Mouse (Mus musculus): ENCODE data around the gene Vcam1.

The Vcam1 gene

DNA sequence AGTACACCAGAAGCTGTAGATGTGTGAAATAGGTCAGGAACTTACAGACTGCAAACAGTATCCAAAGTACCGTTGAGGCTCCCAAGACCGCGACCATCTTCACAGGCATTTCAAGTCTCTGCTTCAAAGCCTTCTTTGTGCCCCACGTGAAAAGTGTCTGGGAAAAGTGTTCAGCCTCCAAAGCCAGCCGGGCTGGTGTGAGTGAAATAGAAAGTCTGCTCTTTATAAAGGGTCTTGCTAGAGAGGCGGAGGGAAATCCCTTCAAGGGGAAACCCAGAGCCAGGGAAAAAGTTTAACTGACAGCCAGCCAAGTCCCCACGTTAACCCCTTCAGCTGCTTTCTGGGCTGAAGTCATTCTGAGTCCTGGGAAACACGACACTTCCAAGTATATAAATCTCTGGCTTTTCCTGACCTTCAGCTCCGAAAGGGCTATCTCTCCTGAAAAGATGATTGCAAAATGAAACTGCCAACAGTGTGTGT is at the start of gene Vcam1:
Vcam1 (minus strand) TSS at position 430 of the 480 bp plus-strand sequence.
- no peak for DNase-seq (ENCODE audit: low read depth, low spot score)

DNA sequence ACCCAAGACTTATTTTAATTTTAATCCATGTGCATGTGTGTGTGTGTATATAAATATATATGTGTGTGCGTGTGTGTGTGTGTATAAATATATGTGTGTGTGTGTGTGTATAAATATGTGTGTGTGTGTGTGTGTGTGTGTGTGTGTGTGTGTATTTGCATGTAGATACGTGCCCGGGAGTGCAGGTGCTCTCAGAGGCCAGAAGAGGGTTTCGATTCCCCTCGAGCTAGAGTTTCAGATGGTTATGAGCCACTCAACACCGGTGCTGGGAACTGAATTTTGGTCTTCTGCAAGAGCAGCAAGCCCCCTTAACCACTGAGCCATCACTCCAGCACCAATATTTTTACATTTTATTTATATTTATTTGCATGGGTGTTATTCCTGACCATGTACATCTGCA is 45.6 kb upstream of the Vcam1 start:
- no peak for DNase-seq (ENCODE audit: low read depth, low spot score)

- no peak for DNase-seq (ENCODE audit: low read depth, low spot score)
Measured at GRCm38 (mm10) chr3:116171461-116171860, 42.0 kb upstream of the Vcam1 start.

DNA sequence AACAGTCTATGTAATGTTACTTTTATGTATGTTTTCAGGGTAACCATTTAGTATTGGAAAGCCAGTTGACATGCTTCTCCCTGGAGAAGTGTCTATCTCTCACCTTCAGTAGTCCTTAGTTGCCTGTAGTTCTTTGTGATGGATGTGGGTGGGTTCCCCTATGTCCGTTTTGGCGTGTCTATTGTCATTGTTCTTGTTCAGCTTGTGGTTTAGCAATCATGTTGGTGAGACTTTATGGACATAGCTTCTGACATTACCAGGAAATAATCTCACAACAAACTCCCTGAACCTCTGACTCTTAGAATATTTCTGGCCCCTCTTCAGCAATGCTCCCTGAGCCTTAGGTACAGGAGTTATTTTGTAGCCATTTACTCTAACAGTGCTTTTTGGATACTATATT is 38.6 kb upstream of the Vcam1 start:
- no peak for DNase-seq (ENCODE audit: low read depth, low spot score)

DNA sequence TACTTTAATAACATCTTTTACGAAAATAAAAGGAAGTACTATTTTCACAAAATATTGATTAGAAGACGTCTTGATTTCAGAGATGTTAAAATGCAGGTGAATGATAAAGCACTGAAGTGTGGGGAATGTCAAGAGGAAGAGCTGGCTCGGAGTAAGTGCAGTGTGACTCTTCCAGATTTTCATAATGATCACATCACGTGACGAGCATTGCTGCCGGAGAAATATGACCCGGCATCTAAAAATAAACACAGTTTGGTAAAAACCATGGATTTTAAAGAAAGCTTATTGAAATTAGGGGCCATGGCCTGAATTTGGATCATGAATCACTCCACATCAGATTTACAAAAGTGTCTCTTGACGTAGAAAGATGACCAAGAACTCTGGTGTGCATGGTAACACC is 36.8 kb upstream of the Vcam1 start:
- no peak for DNase-seq (ENCODE audit: low read depth, low spot score)

- DNase-seq (ENCODE audit: low read depth, low spot score) = no peak
Measured at GRCm38 (mm10) chr3:116165030-116165429, 35.5 kb upstream of the Vcam1 start.

GRCm38 (mm10) chr3:116163517-116163916 is 34.0 kb upstream of the Vcam1 start:
- DNase-seq (ENCODE audit: low read depth, low spot score) = no peak

DNA sequence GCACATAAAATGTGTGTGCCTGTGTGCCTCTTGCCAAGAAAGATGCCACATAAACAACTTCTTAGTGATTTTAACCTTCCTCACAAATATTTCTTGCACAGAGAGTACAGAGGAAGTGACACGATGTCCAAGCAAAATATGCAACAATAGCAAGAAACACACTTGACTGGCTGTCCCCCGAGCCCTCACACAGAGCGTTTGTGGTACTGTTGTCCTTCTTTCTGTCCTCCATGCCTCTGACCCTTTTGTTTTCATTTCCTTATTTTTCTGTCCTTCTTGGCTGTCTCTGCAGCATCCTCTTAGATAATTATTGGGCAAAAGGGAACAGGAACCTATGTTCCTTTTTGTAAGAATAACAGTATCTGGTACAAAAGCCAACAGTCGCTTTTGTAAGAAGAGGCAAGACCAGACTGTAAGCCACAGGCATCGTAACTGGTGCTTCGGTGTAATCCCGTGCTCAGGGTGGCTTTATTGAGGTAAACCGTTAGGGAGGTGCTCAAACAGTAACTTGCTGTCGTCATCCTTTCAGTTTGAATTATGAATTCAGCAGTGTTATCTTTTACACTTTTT is 32.7 kb upstream of the Vcam1 start:
- DNase-seq (ENCODE audit: low read depth, low spot score) = no peak

DNA sequence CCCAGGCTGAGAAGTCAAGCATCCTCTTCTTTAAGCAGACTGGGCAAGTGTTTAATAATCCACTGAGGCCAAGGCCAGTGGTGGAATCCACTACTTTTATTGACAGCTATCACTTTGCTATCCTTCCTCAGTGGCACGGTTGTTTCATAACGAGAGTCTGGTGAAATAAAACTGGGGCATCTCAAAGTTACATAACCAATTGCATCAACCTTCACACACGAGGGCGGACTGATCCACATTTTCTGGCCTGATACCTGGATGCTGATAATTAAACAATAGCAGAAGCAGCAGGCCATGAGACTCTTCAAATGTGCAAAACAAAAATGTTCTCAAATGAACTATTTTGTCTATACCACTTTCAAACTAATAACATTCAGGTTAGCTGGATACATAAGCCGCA is 29.9 kb upstream of the Vcam1 start:
- DNase-seq (ENCODE audit: low read depth, low spot score) = no peak

GRCm38 (mm10) chr3:116157447-116157990 is 28.0 kb upstream of the Vcam1 start:
- DNase-seq (ENCODE audit: low read depth, low spot score) = no peak

DNA sequence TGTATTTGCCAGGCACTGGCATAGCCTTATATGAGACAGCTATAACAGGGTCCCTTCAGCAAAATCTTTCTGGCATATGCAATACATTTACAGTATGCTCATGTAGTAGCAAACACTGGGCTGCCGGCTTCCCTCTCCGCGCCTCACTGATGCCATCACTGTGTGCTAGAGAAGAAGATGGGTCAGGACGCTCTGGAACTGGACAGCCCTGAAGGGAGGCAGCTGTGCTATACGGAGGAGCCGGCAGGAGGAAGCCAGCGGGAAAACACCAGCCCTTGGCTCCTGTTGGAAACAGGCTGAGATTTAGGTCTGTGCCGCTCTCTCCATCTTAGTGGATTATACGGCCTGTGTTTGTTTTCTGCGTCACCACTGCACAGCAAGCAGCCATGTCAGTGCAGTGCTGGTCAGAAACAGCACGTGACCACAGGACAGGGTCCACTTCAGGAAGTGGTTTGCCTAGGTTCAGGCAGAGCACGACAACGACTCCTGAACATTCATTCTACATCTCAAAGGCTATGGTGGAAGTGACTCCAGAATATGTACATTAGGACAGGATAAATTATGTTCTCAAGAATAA is 20.7 kb upstream of the Vcam1 start:
- DNase-seq (ENCODE audit: low read depth, low spot score) = no peak

- no peak for DNase-seq (ENCODE audit: low read depth, low spot score)
Measured at GRCm38 (mm10) chr3:116149096-116149495, 19.6 kb upstream of the Vcam1 start.

DNA sequence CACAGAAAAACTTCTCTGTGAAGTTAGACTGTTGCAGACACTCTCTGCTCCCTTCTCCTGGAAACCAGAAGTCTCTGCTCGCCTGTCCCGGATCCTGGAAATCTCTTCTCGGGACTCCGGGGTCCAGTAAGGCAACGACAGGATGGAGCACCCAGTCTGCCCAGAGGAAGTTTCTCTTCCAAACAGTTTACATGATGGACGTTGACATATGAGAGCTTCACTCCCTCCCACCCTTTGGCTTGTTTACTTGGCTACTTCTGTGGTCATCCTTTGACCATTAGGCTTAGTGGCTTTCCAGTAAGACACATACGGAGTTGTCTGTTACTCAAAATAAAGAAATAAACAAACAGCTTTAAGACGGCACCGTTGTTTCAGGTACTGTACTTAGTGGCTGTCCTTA is 19.2 kb upstream of the Vcam1 start:
- DNase-seq (ENCODE audit: low read depth, low spot score) = no peak

- no peak for DNase-seq (ENCODE audit: low read depth, low spot score)
Measured at GRCm38 (mm10) chr3:116141226-116141625, 11.7 kb upstream of the Vcam1 start.

DNA sequence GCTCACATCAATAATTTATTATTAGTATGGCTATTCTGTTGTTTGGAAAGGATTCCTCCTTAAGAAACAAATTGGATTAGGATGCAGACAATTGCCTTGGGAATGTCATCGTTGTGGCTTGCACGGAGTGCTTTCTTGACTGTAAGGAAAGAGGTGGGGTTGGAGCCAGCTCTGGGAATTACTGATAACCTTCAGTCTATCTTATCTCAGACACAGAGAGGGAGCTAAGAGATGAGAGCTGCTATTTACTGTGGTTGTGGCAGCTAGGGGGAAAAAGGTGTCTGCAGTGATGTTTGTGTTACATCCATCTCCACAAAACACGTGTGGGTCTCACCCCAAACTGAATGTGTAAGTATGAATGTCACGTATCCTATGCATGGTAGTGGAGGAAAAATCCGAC is 9.5 kb upstream of the Vcam1 start:
- no peak for DNase-seq (ENCODE audit: low read depth, low spot score)

DNA sequence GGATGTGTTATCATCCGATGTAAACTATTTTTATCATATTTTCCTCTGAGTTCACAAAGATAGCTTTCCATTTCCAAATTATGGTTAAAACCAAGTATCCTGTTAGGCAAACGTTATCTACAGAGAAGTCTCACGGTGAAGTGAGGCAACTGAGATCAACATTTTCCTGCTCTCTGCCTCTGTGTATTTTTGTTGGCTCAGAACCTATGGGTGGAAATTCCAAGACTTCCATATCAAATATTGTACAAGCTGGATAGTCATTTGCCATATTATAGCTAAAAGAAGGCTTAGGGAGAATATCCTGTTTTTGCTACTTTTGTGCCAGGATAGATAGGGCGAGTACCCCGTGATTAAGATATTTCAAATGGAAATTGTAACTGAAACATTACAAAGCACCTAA is 8.6 kb upstream of the Vcam1 start:
- DNase-seq (ENCODE audit: low read depth, low spot score) = no peak

DNA sequence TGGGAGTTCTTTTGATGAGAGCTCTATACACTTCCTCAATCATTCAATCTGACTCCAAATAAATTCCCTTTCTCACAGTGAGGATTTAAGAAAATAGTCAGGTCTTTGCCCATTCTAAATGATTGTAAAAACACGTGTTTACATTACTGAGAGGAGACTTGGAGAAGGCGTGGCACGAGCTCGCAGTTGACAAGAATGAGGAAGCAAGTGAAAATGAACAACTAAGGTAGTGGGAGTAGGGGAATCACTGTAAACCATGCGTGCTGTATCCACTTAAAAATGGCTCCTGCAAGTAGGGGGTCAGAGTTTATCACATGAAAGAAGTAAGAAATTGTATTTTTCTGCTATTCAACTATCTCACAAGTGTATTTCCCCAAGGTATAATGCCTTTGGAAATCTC is 3.9 kb upstream of the Vcam1 start:
- no peak for DNase-seq (ENCODE audit: low read depth, low spot score)

- no peak for DNase-seq (ENCODE audit: low read depth, low spot score)
Measured at GRCm38 (mm10) chr3:116130711-116131110, 1.2 kb upstream of the Vcam1 start.

DNA sequence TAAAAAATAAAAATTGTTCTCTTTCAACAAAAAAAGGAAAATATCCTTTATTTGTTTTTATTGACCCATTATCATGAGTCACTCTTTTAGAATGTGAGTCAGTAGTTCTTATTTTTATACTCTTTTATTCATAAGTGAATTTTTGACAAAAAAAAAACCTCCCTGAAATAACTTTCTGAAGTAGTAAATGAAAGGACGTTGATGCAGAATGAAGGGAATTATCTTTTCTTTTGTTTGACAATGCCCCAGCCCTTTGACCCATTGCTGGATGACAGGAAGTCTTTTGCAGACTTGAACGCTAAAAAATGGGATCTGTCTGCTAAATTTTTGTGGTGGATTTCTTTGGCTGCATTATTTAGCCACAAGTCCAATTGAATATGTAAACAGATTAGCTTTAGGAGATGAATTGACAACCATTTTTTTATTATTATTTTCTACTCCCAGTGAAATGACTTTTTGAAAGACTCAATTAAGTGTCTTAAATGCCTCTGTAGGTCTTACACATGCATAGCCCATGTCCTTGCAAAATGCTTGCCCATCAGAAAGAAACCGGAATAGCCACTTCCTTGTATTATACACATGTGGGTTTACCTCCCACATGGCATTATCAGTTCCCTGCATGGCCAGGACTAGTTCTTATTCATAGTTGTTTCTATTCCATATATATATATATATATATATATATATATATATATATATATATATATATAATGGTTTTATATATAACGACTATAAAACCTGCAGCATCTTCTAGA is 530 bp upstream of the Vcam1 start:
- DNase-seq (ENCODE audit: low read depth, low spot score) = no peak

DNA sequence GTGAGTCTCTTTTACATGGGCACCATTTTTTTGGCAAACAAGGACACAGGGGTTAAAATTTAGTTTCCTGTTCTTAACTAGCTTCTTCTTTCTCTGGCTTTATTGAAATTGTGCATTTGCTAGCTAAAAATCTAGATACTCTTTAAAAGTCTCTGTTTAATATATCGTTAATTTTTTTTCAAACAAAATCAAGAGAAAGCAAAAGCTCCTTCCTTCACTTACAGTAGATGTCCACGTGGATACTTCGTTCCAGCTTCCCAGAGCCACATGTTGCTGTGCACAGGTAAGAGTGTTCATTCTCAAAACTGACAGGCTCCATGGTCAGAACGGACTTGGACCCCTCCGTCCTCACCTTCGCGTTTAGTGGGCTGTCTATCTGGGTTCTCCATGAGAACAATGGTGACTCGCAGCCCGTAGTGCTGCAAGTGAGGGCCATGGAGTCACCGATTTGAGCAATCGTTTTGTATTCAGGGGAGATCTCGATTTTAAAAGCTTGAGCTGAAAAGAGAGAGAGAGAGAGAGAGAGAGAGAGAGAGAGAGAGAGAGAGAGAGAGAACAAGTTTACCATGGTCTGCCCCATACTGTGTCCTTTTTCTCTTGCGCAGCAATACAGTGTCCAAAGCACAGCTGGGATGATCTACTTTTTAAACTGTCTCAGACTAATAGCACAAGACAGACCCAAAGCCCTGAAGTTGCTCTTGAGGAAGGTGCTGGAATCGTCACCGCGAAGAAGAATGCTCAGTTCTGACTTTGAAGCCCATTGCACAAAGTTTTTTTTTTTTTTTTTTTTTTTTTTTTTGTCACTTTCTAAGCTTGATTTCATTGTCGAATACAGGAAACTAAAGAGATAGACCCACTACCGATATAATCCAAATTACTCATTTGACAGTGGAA is 930 bp downstream of the Vcam1 start:
- no peak for DNase-seq (ENCODE audit: low read depth, low spot score)

DNA sequence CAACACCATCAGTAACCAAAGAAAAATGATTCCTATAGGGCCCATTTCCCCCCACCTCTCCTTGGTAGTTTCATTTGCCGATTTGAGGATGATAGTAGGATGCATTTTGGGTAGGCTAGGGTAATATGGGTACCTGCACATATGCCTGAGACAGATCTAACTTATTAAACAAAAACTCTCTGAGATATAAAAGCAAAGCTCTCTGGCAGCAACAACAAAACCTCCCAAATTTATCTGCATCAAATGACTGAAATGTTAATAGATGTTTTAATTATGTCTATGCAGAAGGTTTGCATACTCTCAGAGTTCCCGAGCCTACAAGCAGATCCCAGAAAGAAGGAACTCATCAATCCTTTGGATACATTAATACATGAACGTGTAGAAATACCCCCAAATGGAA is 1.7 kb downstream of the Vcam1 start:
- no peak for DNase-seq (ENCODE audit: low read depth, low spot score)

GRCm38 (mm10) chr3:116127281-116127680 is 2.2 kb downstream of the Vcam1 start:
- no peak for DNase-seq (ENCODE audit: low read depth, low spot score)
